Mouse (Mus musculus): ENCODE data around the gene Sirt7.

- no peak for TF ChIP-seq CHD2 (IDR thresholded peaks at IDR 0.05; ENCODE audit: low read depth, low read length)
- TF ChIP-seq ZNF384 (IDR thresholded peaks at IDR 0.05; ENCODE audit: low read depth, low read length) = no peak
- peak; percentile 73 for TF ChIP-seq MAFK (IDR thresholded peaks at IDR 0.05; ENCODE audit: insufficient read depth, low read depth, low read length)
- 0 out of 2 replicates have a peak, but pooled peaks have one; percentile 3 for TF ChIP-seq ZC3H11A (IDR thresholded peaks at IDR 0.05; ENCODE audit: borderline replicate concordance, low read depth, low read length)
Observed at GRCm38 (mm10) chr11:120577211-120578023, 47.6 kb downstream of the Sirt7 start.
